12 mouse cellular contexts compared by ENCODE assay signal in the genomic region with DNA sequence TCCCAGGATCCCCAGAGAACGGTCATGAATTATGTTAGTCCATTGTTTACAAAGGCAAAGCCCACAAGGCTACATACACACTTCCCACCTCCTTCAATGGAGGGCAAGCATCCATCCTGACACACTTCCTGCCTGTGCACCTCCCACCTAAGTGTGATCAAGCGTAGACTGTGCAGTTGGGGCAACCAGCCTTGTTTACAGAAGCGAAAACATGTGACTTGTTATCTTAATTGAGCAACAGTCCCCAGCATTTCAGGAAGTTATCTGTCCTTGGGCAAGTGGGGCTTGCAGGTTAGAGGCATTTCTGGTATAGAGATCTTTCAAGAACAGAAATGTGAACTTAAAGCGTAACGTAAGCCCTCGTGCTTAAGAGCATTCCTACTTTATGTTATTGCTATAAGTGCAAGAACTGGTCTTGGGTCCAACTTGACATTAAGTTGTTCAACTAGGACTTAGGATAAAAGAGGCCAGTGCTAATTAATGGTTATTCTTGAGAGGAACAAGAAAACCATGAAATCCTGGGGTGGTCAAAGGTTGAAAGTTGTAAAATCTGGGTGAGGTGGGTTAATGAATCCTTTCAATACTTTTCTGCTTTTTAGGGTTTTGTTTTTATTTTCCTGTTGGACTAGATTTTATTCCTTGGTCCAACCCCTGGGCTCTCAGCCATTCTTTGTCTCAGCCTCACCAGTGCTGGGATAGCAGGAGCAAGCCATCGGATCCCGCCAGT. TPM values are rescaled to one million over a fixed set of nuclear protein-coding genes. Genes with fewer than 3 reads are reported as not detected.
DNase-seq lines count a peak whose midpoint lies in the region; ATAC-seq and TF ChIP-seq lines count a peak whose summit lies in the region.
"Had no signal": no experiment of that assay in that cellular context is flagged by ENCODE, and none has a peak within 500 bp of the region (broad histone marks: within the 10 kb centered on the region; RNA-seq: fewer than 3 reads in every experiment).

No protein-coding gene starts in this region.

- no peaks in the 10 kb centered on the region for H3K36me3 ChIP-seq in heart, embryonic 11.5 days (ENCODE audit: control insufficient read depth, insufficient read depth, low read length)
- no peaks in the 10 kb centered on the region for H3K36me3 ChIP-seq in heart, adult 2 months (ENCODE audit: control insufficient read depth, insufficient read depth, low read length)
- H3K36me3 ChIP-seq in intestine, embryonic 16.5 days (ENCODE audit: control insufficient read depth, insufficient read depth, low read length), result no peaks in the 10 kb centered on the region
- peaks cover 6% of the 10 kb centered on the region for H3K36me3 ChIP-seq in megakaryocyte, embryonic 14.5 days (replicated peaks; ENCODE audit: low read length)
- H3K36me3 ChIP-seq: forebrain, embryonic 10.5 days; limb, embryonic 13.5 days had no signal

- H3K27me3 ChIP-seq in heart, embryonic 11.5 days (ENCODE audit: control insufficient read depth, insufficient read depth, low read length), result no peaks in the 10 kb centered on the region
- H3K27me3 ChIP-seq in heart, adult 2 months (ENCODE audit: control insufficient read depth, insufficient read depth, low read length), result no peaks in the 10 kb centered on the region
- no peaks in the 10 kb centered on the region for H3K27me3 ChIP-seq in intestine, embryonic 16.5 days (replicated peaks; ENCODE audit: control insufficient read depth, insufficient read depth, low read length)
- no peaks in the 10 kb centered on the region for H3K27me3 ChIP-seq in megakaryocyte, embryonic 14.5 days (replicated peaks)
- H3K27me3 ChIP-seq in cerebellum, adult 2 months (ENCODE audit: control insufficient read depth, insufficient read depth, low read length), result no peaks in the 10 kb centered on the region
- H3K27me3 ChIP-seq: limb, embryonic 13.5 days had no signal

- TF ChIP-seq POLR2A in heart, adult 2 months (IDR thresholded peaks at IDR 0.05; ENCODE audit: insufficient read depth, low read depth, low read length), result no peak
- no peak for TF ChIP-seq POLR2A in cerebellum, adult 2 months (IDR thresholded peaks at IDR 0.05; ENCODE audit: borderline replicate concordance, insufficient read depth, low read length)

- intact Hi-C loops in heart, adult 2 months (cut with DNase I), result no loop called here

- TF ChIP-seq CTCF in heart, adult 2 months (IDR thresholded peaks at IDR 0.05), result no peak
- no peak for TF ChIP-seq CTCF in cerebellum, adult 2 months (IDR thresholded peaks at IDR 0.05; ENCODE audit: borderline replicate concordance, insufficient read depth, low read depth, low read length)

- H3K4me3 ChIP-seq in heart, embryonic 11.5 days (ENCODE audit: low read depth, low read length), result no peak overlapping the region
- no peak overlapping the region for H3K4me3 ChIP-seq in heart, adult 2 months
- no peak overlapping the region for H3K4me3 ChIP-seq in intestine, embryonic 16.5 days (ENCODE audit: low read length)
- H3K4me3 ChIP-seq in megakaryocyte, embryonic 14.5 days (replicated peaks), result peak overlapping the region; percentile 74
- no peak overlapping the region for H3K4me3 ChIP-seq in cerebellum, adult 2 months (replicated peaks; ENCODE audit: insufficient read depth, low read depth, low read length)
- H3K4me3 ChIP-seq: forebrain, embryonic 10.5 days; limb, embryonic 13.5 days had no signal

- H3K79me2 ChIP-seq in heart, adult 2 months (replicated peaks; ENCODE audit: control insufficient read depth, insufficient read depth, low read length), result no peaks in the 10 kb centered on the region

- DNase-seq in heart, adult 2 months, result no peak
- DNase-seq in B cell, adult 2 months, result peak; percentile 55 to 68
- DNase-seq in retina, embryonic 14.5 days (ENCODE audit: low spot score), result no peak
- DNase-seq in cerebellum, adult 2 months, result no peak
- no peak for DNase-seq in cerebellum, postnatal 36 days
- DNase-seq: kidney, adult 9 months had no signal

- no peaks in the 10 kb centered on the region for H3K4me1 ChIP-seq in heart, embryonic 11.5 days (ENCODE audit: control insufficient read depth, insufficient read depth, low read length)
- peaks cover 2% of the 10 kb centered on the region for H3K4me1 ChIP-seq in heart, adult 2 months (ENCODE audit: control insufficient read depth, insufficient read depth, low read length)
- H3K4me1 ChIP-seq in intestine, embryonic 16.5 days (ENCODE audit: control insufficient read depth, insufficient read depth, low read length), result peaks cover 26% of the 10 kb centered on the region
- H3K4me1 ChIP-seq in megakaryocyte, embryonic 14.5 days, result peaks cover 44% of the 10 kb centered on the region
- no peaks in the 10 kb centered on the region for H3K4me1 ChIP-seq in cerebellum, adult 2 months (ENCODE audit: control insufficient read depth, insufficient read depth, low read length)

- H3K9ac ChIP-seq in heart, embryonic 11.5 days (ENCODE audit: low read depth, low read length), result no peak overlapping the region
- H3K9ac ChIP-seq in heart, adult 2 months (ENCODE audit: low read depth, low read length), result no peak overlapping the region
- H3K9ac ChIP-seq in intestine, embryonic 16.5 days (ENCODE audit: low read depth, low read length), result no peak overlapping the region
- H3K9ac ChIP-seq: limb, embryonic 13.5 days had no signal

- no peak for TF ChIP-seq EP300 in heart, adult 2 months (IDR thresholded peaks at IDR 0.05; ENCODE audit: insufficient read depth, low read depth, low read length)

- no peak overlapping the region for H3K4me2 ChIP-seq in heart, embryonic 11.5 days
- H3K4me2 ChIP-seq in intestine, embryonic 16.5 days (ENCODE audit: low read depth, low read length), result 0 out of 2 replicates have a peak overlapping the region, but pooled peaks have one; percentile 13
- H3K4me2 ChIP-seq: limb, embryonic 13.5 days had no signal

- 65% methylated on average over 8 of the region's 8 CpGs for WGBS in heart, embryonic 11.5 days (ENCODE audit: insufficient replicate concordance)
- 55% methylated on average over 8 of the region's 8 CpGs for WGBS in heart, adult 2 months
- WGBS in intestine, embryonic 16.5 days, result 43% methylated on average over 8 of the region's 8 CpGs
- WGBS in cerebellum, adult 2 months, result 87% methylated on average over 8 of the region's 8 CpGs

- no peaks in the 10 kb centered on the region for H3K9me3 ChIP-seq in heart, embryonic 11.5 days (replicated peaks; ENCODE audit: control insufficient read depth, low read length)
- no peaks in the 10 kb centered on the region for H3K9me3 ChIP-seq in intestine, embryonic 16.5 days (ENCODE audit: control insufficient read depth, low read length)
- H3K9me3 ChIP-seq in megakaryocyte, embryonic 14.5 days, result peaks cover 4% of the 10 kb centered on the region; the same call in 1 of the 2 replicates
- H3K9me3 ChIP-seq: forebrain, embryonic 10.5 days; limb, embryonic 13.5 days had no signal

- peak; percentile 84 for ATAC-seq in heart, embryonic 11.5 days (replicated peaks; ENCODE audit: insufficient number of reproducible peaks, low FRiP score, low TSS enrichment)
- peak; percentile 91 for ATAC-seq in intestine, embryonic 16.5 days

- no peak overlapping the region; the same call in 1 of the 2 replicates for H3K27ac ChIP-seq in heart, embryonic 11.5 days (ENCODE audit: low read depth, low read length)
- no peak overlapping the region for H3K27ac ChIP-seq in heart, adult 2 months
- H3K27ac ChIP-seq in intestine, embryonic 16.5 days (ENCODE audit: low read length), result peak overlapping the region; percentile 83
- H3K27ac ChIP-seq in cerebellum, adult 2 months (ENCODE audit: insufficient read depth, low read length), result no peak overlapping the region
- H3K27ac ChIP-seq: forebrain, embryonic 10.5 days; limb, embryonic 13.5 days had no signal

RNA-seq across cellular contexts. Expression of a gene that starts 47.3 kb away (rescaled TPM):
- 1,195 and 1,343 TPM in 2 replicates for polyA plus RNA-seq in heart, embryonic 11.5 days (2014; fragmentation: Nextera tagmentation; extraction: Ambion mirVana)
- 100 to 1,000 TPM; 200 to 227 TPM for total RNA-seq in heart, adult 2 months (2021)
- 169 and 177 TPM in 2 replicates for polyA plus RNA-seq in heart, adult 2 months (2012; rRNA removed)
- polyA plus RNA-seq in intestine, embryonic 16.5 days (2015; fragmentation: Nextera tagmentation; extraction: Ambion mirVana), result 1,684 and 1,813 TPM in 2 replicates
- 6,261 and 14,151 TPM in 2 replicates for polyA plus RNA-seq in megakaryocyte, embryonic 14.5 days (2012; ENCODE audit: insufficient read depth, low replicate concordance)
- polyA plus RNA-seq in cerebellum, adult 2 months (2012; rRNA removed), result 610 and 672 TPM in 2 replicates

RNA-seq across cellular contexts. Expression of a gene that starts 53.1 kb away (rescaled TPM):
- polyA plus RNA-seq in heart, embryonic 11.5 days (2014; fragmentation: Nextera tagmentation; extraction: Ambion mirVana), result not detected in 2 replicates
- not detected for total RNA-seq in heart, adult 2 months (2021)
- 0.12 and 0.18 TPM in 2 replicates for polyA plus RNA-seq in heart, adult 2 months (2012; rRNA removed)
- polyA plus RNA-seq in intestine, embryonic 16.5 days (2015; fragmentation: Nextera tagmentation; extraction: Ambion mirVana), result not detected in 2 replicates
- polyA plus RNA-seq in megakaryocyte, embryonic 14.5 days (2012; ENCODE audit: insufficient read depth, low replicate concordance), result not detected in 2 replicates
- not detected in 2 replicates for polyA plus RNA-seq in cerebellum, adult 2 months (2012; rRNA removed)
- polyA plus RNA-seq: forebrain, embryonic 10.5 days; heart, embryonic 14.5 days; limb, embryonic 13.5 days had no signal

RNA-seq across cellular contexts. Expression of a gene that starts 53.2 kb away (rescaled TPM):
- polyA plus RNA-seq in heart, embryonic 11.5 days (2014; fragmentation: Nextera tagmentation; extraction: Ambion mirVana), result not detected in 2 replicates
- not detected for total RNA-seq in heart, adult 2 months (2021)
- not detected in 2 replicates for polyA plus RNA-seq in heart, adult 2 months (2012; rRNA removed)
- 0.46 and 0.88 TPM in 2 replicates for polyA plus RNA-seq in intestine, embryonic 16.5 days (2015; fragmentation: Nextera tagmentation; extraction: Ambion mirVana)
- polyA plus RNA-seq in megakaryocyte, embryonic 14.5 days (2012; ENCODE audit: insufficient read depth, low replicate concordance), result 2.4 TPM in 1 of 2 replicates, not detected in the other
- polyA plus RNA-seq in cerebellum, adult 2 months (2012; rRNA removed), result 1.6 and 1.8 TPM in 2 replicates
- polyA plus RNA-seq: heart, embryonic 14.5 days; limb, embryonic 13.5 days had no signal

Comparison
In these comparisons a context has a peak if more than half of its experiments do, and no peak if none do; other contexts are left out.
1. DNase-seq: peak in B cell, adult 2 months (2 of 2); none in heart, adult 2 months (0 of 2), retina, embryonic 14.5 days (single experiment), cerebellum, adult 2 months (0 of 2) and cerebellum, postnatal 36 days (0 of 2).